Mouse (Mus musculus) CD8-positive naive resting alpha-beta T cell, adult 2 months (primary cell): ENCODE results near the gene Nup85.

Source experiments
- DNase-seq, 2 experiments: peaks; one replicate each; pipeline ENCODE4 v3.0.0; 2022; ENCODE audit warnings: low read depth in 2 of 2, low spot score in 2 of 2

Nup85 gene

DNA sequence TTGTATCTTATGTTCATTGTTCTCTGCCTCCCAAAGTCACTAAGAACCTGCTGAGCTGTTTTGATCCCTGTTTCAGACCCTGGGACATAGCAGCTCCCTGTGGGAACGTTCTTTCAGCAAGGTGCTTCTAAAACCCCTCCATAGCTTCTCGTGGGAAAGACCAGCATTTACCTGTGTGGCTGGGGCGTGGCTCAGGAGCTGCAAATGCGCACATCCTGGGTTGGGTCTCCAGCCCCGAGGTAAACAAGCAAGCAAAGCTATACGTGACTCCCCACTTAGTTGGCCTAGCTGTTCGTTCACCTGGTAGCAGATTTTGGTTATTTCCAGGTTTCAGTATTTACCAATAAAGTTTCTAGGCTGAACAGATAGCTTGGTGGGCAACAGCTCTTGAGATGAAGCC lies 68.0 kb downstream of the Nup85 start:
- no peak for DNase-seq

DNA sequence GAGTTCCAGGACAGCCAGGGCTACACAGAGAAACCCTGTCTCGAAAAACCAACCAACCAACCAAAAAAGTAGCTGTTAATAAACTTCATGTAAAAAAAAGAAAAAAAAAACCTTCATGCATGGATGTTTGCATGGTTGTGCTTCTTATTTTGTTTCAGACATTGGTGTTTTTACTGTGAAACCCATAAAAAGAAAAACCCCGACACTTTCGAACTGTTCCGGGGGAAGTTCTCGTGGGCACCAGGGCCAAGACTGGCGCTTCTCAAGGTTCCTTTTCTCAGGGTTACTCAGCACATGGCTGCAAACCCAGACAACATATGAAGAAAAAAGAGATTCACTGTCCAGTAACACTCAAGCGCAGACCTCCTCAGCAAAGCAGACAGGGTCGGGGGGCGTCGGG lies 68.6 kb downstream of the Nup85 start:
- no peak for DNase-seq
